Mouse (Mus musculus): ENCODE measurements around the gene Macrod1. TPM values are rescaled to one million over a fixed set of nuclear protein-coding genes. Genes with fewer than 3 reads are reported as not detected.

Macrod1 gene
- total RNA-seq, 4 experiments from 2014 or later, result 27.7 to 64.8 (median 40.3) TPM

DNA sequence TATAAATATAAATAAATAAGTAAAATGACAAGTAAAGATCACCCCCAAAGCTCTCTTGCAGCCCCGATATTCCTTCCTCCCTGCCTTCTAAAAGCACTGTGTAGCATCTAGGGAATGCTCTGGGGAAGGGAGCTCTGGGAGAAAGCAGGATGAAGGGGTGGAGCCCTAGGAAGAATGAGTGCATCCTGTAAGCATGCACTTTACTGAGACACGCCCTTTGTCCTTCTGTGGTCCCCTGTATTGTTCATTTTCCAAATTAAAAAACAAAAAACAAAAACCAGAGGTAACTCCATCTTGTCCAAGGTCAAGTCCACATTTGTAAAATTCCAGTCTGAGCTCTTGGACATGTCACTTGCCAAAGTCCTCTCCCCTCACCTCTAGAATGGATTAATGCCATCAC, 148.3 kb downstream of the Macrod1 start:
- no peak for DNase-seq

DNA sequence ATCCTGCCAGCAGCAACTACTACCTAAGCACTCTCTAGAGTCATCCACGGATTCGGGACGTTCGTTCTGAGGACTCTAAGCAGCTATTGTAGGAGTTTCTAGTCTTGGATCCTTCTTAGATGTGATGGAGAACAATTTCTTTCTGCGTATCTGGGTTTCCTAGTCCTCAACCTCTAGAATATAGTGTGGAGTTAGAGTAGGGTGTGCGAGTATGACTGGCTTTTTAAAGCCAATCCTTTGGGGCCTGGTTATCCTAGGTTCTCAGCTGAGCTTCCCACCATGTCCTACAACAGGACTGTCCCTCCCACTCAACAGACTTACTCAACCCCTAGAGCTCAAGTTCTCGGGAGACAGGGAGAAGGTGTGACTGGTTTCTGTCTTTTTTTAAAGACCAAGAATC, 148.7 kb downstream of the Macrod1 start:
- DNase-seq, result no peak

DNA sequence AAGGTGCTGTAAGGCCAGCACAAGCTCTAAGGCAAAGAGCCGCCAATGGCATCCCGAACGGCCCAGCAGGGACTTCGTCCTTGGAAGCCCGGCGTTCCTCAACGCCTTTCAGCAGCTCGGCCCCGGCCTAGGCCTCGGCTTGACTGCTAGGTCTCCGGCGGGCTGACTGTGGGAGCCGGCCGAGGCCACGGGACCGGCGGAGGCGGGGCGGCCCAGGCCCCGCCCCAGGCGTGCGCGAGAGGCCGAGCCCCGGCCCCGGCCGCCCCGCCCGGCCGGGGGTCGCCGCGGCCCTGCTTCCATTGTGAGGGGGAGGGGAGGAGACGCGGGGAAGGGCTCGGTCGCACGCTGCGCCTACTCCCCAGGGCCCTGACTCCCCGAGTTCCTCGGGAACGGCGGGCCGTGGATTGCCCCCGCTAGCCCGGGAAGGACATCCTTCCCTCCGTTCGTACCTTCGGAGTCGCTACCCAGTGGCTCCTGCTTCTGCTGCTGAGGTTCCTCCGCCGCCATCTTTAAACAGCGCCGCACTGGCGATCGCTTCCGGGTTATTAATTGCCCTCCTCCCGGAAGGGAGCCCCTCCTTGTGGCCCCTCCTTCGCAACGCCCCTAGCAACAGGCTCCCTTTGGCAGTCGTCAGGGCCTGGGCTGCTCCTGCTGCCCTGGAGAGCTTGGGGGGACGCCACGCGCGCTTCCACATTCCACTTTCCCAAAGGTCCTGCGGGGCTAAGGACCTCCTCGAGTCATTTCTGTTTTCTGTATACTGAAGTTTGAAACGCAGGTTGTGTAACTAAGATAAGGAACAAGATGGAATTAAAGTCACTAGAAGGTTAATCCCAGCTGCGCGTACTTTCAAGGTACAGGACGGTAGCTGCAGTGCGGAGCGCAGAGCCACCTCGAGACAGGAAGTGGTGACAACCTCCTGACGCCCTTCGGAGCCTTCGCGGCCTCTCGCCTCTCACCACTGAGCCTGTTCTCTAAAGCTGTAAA, 149.4 kb downstream of the Macrod1 start, which contains the start of gene Otub1:
TSS of gene Otub1 (minus strand) at position 564 of the 984 bp plus-strand sequence.
- DNase-seq, result peak; percentile 93

DNA sequence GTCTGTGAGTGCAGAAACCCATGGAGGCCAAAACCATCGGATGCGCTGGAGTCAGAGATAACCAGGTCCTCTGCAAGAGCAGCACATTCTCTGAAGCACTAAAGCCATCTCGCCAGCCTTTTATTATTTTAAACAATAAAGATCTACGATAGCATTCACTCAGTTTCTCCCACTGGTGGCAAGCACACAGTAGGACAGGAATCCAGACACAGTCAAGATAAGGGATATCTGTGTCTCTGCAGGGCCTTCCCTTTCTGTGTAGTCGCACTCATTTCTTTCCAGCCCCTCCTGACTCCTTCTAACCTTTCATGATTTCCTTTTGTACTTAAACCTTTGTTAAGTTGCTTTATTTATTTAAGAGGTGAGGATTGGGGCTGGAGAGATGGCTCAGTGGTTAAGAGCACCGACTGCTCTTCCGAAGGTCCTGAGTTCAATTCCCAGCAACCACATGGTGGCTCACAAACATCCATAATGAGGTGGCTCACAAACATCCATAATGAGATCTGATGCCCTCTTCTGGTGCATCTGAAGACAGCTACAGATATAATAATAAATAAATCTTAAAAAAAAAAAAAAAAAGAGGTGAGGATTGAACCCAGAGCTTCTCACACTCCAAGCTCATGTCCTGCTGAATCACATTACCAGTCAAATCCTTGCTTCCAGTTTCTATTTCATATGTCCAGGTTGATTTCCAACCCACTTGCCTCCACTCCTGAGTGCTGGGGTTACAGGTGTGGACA, 153.5 kb downstream of the Macrod1 start:
- no peak for DNase-seq

DNA sequence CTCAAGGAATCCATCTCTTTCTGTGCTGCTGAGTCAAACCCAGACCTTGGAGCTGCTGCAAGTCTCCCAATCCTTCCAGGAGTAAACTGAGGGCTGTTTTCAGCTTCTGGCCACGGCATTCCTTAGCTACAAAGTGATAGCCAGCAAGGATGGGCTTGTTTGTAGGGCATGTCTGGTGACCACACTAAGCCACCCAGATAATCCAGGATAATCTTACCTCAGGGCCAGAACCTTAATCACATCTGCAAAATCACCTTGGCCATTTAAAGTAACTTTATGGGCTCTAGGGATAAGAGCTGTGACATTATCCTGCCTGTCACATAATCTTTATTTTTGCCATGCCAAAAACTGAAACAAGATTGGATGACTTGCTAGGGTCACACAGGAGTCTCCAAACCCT, 155.6 kb downstream of the Macrod1 start:
- DNase-seq, result no peak

DNA sequence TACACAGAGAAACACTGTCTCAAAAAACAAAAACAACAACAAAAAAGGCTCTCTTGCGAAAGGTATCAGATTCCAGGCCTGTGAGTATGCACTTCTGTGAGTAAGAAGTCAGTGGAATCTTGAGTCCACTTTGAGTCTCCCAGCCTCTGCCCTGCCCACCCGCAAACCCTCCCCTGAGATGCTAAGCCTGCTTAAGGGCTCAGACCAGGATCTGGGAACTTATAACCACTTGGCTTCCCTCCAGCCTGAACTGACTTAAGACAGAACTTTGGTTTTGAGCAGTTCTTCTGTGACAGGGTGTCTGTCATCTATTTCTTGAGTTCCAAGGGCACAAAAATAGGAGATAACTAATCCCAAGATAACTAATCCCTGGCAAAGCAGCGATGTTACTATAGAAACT, 156.4 kb downstream of the Macrod1 start:
- DNase-seq, result no peak

DNA sequence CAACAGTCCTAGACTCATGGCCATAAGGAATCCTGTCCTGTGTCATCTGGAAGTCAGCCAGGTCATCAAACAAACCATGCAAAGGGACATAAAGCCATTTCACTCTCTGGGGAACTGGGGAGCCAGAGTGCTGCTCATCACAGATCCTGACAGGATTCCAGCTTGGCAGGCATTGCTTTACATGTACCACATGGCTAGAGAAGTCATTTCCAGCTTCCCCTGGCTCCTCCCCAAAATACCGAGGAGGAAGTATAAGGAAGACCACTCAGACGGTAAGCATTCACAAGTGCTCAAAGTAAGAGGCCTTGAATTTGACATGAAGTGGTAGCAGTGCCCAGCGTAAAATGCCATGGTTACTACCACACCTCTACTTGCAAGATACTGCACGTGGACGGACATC, 157.9 kb downstream of the Macrod1 start:
- no peak for DNase-seq

DNA sequence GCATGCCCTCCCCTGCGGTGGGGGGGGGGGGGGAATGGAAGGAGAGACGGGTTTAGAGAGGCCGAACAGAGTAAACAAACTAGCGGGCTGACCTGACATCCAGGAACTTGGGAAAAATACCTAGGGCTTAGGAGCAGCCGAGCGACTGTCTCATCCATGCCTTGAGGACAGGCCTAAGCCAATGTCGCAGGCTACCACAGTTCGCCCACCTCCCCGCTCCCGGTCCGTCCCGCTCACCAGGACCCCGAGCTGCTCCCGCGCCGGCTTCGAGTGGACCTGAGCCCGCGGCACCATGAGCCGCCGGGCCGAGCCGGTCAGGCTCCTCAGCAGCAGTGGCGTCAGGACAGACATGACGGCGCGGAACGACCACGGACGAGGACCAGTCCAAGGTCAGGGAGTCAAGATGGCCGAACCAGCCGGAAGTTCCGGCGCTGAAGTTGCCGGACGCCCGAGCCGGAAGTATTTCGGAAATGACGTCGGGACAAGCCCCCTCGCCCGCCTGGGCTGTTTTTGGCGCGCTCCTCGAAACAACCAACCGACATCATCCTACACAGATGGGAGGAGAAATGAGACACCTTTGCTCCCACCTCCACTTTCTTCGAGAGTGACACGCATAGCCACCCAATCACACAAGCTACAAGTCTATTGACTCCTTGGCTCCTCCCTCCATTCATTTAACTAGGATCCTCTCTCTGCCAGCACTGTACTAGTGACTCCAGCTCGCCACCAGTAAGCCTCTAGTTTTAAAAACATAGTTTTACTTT, 160.7 kb downstream of the Macrod1 start, which contains the start of gene Cox8a:
TSS of gene Cox8a (minus strand) at position 455 of the 764 bp plus-strand sequence.
- peak; percentile 98 for DNase-seq

DNA sequence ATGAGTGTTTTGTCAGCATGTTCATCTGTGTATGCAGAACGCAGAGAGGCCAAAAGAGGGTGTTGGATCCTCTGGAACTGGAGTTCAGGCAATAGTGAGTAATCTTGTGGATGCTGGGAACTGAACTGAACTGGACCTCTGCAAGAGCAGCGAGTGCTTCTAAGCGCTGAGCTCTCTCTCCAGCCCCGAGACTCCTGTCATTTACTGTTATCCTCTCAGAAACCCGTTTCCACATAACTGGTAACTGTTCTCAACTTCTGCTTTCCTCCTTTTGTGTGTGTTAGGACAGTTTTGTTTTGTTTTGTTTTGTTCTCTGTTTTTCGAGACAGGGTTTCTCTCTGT, 161.3 kb downstream of the Macrod1 start:
- DNase-seq, result no peak

DNA sequence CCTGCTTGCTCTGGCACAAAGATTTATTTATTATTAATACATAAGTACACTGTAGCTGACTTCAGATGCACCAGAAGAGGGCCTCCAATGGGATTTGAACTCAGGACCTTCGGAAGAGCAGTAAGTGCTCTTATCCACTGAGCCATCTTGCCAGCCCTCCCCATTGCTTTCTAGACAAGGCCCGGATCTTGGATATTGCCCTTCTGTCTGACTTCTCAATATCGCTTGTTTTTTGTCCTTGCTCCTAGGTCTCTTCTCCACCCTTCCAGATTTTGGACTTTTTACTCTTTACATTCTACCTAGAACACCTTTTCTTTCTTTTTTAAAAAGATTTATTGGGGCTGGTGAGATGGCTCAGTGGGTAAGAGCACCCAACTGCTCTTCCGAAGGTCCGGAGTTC, 162.1 kb downstream of the Macrod1 start:
- no peak for DNase-seq

DNA sequence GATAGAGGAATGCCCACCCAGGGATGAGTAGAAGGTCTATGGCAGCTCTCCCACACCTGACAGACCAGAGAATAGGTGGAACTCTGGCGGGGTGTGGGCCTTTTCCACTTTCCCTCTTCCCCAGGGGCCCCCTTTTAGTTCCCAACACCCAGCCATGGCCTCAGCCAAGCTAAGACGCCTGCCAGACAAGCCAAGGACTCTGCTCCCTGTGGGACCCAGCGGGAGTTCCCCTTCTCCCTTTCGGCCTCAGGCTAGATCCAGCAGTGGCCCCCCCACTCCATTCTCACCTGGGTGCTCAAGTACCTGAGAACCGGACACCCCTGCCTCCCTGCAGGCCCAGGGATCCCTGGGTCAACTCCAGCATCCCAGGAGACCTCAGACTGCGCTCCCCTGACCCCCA, 165.6 kb downstream of the Macrod1 start:
- no peak for DNase-seq

DNA sequence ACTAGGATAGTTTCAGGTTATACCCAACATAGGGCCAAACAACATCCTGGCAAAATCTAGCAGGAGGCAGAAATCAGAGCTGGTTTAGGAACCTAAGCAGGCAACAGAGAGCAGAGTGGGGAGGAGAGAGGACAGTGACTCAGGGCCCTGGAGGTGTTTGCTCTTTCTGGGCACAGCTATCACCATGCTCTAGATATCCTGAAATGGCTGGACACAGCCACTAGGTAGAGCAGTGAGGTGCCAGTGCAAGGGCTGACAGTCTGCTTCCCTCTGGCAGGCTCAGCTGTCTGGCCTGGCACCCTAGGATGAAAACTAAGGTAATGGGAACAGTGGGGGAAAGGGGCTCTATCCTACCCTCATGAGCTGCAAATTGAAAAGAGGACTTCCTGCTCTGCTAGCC, 166.9 kb downstream of the Macrod1 start:
- no peak for DNase-seq

DNA sequence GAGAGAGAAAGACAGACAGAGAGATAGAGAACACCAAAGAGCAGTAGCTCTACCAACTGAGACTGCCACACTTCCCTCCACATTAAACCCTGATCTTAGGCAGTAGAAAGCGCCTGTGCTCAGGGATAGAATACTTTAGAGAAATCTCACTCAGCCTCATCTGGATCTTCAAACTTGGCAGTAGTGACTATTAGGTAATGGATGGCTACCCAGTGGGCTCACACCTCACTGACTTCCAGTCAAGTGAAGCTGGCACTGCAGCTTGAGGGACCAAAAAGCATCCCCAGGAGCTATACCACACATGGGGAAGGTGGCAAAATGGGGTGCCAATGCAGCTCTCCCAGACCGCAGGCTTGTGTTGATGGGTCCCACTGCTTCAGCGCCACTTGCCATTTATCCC, 167.6 kb downstream of the Macrod1 start:
- no peak for DNase-seq

DNA sequence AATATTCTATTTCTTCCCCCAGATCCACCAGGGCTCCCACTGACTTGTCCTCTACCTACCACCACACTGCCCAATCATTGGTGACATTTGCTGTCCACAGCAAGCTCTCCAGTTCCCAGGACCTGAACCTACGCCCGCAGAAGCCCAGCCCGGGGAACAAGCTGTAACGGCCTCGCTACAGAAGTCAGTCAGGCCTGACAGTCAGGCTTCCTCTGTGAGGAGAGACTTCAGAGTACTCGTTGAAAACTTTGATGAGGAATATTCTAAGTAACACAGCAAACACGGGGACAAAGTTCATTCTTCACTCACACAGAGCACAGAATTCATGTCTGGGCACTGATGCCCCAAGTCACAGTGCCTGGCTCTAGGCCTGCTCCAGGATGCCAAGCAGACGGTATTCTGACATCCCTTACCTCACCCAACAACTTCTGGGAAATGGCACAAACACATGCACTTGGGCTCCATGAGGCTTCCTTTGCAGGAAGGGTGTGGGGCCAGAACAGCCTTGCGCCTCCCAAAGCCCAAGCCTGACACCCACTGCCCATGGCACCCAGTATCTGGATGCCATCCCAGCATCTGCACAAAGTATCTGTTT, 168.6 kb downstream of the Macrod1 start:
- DNase-seq, result no peak

DNA sequence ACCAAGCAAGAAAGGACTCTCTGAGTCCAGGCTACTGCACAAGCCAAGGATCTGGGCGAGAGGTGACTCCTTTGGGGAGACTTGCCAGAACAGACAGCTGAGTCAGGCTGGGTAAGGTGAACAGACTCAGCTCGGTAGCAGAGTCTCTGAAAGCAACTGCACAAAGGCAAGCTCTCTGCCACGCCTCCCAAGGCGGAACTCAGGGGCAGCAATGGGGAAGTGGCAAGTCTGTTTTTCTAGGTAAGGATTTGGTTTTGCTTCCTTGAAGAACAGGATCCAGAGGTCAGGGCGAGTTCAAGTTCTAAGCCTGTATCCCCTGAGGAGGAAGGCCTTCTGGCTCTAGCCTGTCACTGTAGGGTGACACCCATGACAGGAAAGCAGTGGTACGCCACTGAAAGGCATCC, 169.9 kb downstream of the Macrod1 start:
- no peak for DNase-seq

DNA sequence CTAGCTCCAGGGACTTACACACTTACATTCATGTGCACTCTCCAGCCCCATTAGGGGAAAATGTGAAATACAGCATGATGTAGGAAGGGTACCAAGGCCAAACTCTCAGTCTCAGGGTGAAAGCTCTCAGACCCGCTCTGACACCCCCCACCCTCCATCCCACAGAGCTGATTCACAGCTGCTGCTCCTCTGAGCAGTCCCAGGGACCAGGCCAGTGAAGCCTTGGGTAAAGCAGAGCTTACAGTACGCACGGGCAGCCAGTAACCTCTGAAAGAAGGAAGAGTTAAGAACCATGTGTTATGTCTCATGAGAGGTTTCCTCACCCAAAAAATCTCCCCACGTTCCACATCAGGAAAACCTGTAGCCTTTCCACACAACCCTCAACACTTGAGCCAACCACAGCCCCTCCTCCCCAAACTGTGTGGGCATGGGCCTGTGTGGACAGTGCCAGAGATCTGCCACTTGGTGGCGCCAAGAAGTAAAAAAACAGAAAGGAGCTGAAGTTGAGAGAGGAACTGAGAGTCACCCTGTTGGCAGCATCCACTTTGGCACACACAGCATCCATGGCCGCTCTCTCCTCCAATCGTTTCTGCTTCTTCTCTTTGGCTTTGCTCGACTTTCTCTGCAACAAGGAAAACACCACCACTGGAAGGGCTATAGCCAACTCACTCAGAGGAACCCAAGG, 178.1 kb downstream of the Macrod1 start:
- peak; percentile 80 for DNase-seq

DNA sequence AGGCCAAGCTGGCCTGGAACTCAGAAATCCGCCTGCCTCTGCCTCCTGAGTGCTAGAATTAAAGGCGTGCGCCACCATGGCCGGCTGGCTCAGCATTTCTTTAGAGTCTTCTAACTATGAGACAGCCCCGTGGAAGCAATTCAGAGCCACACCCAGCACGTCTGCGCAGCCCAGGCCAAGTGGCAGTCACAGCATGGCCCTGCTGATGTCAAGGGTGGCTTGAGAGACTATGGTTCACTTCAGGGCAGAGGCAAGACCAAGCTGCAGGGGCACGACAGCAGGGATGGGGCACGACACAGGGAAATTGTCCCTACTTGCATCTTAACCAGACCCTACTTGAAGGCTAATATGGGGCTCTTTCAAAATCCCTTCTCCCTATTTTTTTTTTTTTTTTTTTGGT, 178.9 kb downstream of the Macrod1 start:
- no peak for DNase-seq

DNA sequence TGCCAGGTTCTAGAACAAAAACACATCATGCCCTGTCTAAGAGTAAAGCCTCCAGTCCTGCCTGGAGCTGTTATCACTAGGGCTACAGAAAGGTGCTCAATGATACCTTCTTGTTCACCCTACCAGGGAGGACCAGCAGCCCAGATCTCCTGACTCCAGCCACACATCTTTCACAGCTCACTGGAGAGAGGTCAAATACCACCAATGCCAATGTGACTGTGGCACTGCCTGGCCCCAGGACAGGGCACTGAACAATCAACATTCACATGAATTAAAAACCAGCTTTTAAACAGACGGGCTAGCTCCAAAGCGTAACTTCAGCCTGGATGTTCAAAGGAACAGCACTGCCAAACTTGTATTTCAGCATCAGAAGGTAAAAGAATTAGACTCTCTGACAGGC, 179.4 kb downstream of the Macrod1 start:
- DNase-seq, result no peak

DNA sequence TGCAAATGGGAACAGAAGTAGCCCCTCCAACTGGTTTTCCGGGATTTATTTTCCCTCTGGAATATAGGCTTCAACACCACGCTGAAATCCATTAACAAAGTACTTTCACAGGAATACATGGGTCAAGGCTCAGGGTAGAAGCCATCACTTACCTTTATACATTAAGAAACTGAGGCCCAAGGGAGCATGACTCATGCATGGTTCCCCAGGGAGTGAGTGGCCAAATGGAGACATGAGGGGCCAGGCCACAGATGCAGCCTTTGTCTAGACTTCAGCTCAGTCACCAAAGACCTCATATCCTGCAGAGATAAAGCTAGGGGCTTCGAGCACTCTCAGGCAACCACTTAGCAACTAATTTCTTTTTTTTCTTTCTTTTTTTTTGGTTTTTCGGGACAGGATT, 180.1 kb downstream of the Macrod1 start:
- no peak for DNase-seq

DNA sequence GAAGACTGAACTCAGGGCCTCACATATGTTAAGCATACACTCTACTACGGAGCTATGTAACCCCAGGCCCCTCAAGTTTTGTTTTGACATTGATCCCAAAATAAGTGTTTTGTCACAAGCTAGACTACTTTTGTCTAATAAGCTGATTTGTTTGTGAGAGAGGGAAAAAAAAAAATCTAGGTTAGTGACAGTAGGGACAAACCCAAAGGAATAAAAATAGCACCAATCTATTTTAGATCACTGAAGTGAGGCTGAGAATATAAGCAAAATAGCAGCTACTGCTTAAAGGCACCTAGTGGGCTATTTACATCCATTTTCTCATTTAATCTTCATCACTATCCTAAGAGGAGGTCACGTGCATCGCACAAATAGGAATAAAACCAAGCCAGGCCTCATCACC, 183.0 kb downstream of the Macrod1 start:
- no peak for DNase-seq

DNA sequence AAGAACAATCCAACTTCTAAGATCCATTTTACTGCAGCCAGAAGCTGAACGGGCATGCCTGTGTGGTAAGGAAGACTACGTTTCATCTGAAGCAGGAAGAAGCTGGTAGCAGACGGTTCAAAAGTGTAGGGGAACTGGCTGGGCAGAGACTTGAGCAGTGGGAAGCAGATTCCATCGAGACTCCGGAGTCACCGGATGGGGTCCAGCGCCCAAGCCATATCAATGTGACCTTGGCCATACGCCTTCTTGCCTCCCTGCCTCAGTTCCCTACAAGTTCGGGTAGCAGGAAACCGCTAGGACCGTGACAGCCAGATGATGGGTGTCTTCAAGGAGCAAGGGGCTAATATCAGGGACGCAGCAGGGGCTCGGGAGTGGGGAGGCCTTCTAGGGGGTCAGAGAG, 183.7 kb downstream of the Macrod1 start:
- DNase-seq, result no peak

All from adrenal gland, adult 8-10 months (tissue).